Mouse (Mus musculus) kidney, adult 2 months (tissue): ENCODE data around the gene S100a5.

Source experiments
- CTCF ChIP-seq: fragments of 200-500 bp; conservative IDR thresholded peaks from 2 replicates; pipeline ENCODE4 v1.5.1; 2011; ENCODE audit warnings: low read depth, mild to moderate bottlenecking, control low read depth, low read length, moderate library complexity, mixed read lengths; ENCODE audit not compliant: insufficient read depth, insufficient read length
- POLR2A ChIP-seq: fragments of 200-500 bp; IDR thresholded peaks from one replicate; pipeline ENCODE4 v1.6.1; 2011; ENCODE audit warnings: low read depth, low read length, control low read depth

DNA sequence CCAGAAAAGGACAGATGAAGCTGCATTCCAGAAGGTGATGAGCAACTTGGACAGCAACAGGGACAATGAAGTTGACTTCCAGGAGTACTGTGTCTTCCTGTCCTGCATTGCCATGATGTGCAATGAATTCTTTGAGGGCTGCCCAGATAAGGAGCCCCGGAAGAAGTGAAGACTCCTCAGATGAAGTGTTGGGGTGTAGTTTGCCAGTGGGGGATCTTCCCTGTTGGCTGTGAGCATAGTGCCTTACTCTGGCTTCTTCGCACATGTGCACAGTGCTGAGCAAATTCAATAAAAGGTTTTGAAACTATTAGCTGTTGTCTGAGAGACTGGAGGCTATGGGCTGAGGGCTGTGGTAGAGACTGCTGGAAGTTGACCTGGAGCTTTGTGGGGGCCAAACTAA, 2.6 kb upstream of the S100a5 start:
- TF ChIP-seq CTCF, result no peak
- TF ChIP-seq POLR2A, result no peak
